Mouse (Mus musculus) embryonic facial prominence, embryonic 13.5 days (tissue): ENCODE measurements around the gene Sgcd. TPM values are rescaled to one million over a fixed set of nuclear protein-coding genes. Genes with fewer than 3 reads are reported as not detected.

ENCODE experiments used
- ATAC-seq: fragments of 200-750 bp; cut with Nextera tagmentation; 2 replicates; pipeline ENCODE4 v1.8.0; 2017; ENCODE audit warnings: low read depth; ENCODE audit not compliant: insufficient number of reproducible peaks, insufficient read depth, low FRiP score, low TSS enrichment
- H3K27ac ChIP-seq: fragments of 300-500 bp; sonication (generic); 2 replicates; pipeline ENCODE4 v1.5.1; 2015; ENCODE audit warnings: moderate library complexity, mild to moderate bottlenecking, inconsistent platforms
- H3K27me3 ChIP-seq: fragments of 300-500 bp; sonication (generic); 2 replicates; pipeline ENCODE4 v1.6.1; 2015; ENCODE audit warnings: mild to moderate bottlenecking, inconsistent platforms
- H3K36me3 ChIP-seq: fragments of 300-500 bp; sonication (generic); 2 replicates; pipeline ENCODE4 v1.6.1; 2015; ENCODE audit warnings: mild to moderate bottlenecking, inconsistent platforms
- H3K4me1 ChIP-seq: fragments of 300-500 bp; sonication (generic); 2 replicates; pipeline ENCODE4 v1.6.1; 2015; ENCODE audit warnings: inconsistent platforms
- H3K4me2 ChIP-seq: fragments of 300-500 bp; sonication (generic); 2 replicates; pipeline ENCODE4 v1.6.1; 2015; ENCODE audit warnings: moderate library complexity, mild to moderate bottlenecking, inconsistent platforms
- H3K4me3 ChIP-seq: fragments of 300-500 bp; sonication (generic); 2 replicates; pipeline ENCODE4 v1.5.1; 2015; ENCODE audit warnings: mild to moderate bottlenecking, inconsistent platforms
- H3K9ac ChIP-seq: fragments of 300-500 bp; sonication (generic); 2 replicates; pipeline ENCODE4 v1.6.1; 2015; ENCODE audit warnings: mild to moderate bottlenecking, inconsistent platforms
- H3K9me3 ChIP-seq: fragments of 300-500 bp; sonication (generic); 2 replicates; pipeline ENCODE4 v1.6.1; 2016; ENCODE audit warnings: inconsistent platforms
- WGBS: fragments of 180-500 bp; shearing (Covaris S2); methylation state at CpG from one replicate; pipeline ENCODE4 v1.1.7; 2015; ENCODE audit warnings: mixed read lengths; 5-methylcytosine and 5-hydroxymethylcytosine counted together
- polyA plus RNA-seq: library from polyadenylated mRNA; unstranded; fragments of >200 nt; fragmentation: Nextera tagmentation; extraction: Ambion mirVana; gene quantifications from 2 replicates; pipeline ENCODE4 v1.2.1, GENCODE M21; 2015

Sgcd gene
- polyA plus RNA-seq, 1 experiment from 2014 or later = 11.4 TPM

DNA sequence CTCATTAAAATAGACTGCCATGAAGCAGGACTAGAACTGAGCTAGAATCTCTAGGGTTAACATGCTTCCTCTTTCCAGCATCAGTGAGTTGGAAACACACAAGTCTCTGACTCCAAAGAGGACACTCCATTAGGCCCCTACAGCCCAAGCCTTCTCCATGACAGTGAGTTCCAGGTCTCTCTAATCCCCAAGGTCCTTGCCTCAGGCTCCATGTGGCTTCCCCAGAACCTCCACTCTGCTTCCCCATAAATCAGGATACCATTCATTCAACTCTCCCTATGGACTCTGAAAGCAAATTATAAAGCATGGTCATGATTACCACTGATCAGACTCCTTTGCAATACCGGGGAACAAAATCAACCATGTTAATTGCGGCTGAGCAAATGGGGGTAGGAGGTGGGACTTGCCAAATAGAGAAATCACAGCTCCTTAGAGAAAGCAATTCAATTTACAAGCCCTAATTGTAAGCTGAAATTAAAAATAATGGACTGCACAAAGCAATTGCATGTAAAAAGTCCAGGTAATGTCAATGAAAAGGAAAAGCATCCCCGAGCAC is 97.1 kb downstream of the Sgcd start:
- H3K9me3 ChIP-seq = no peaks in the 10 kb centered on the region
- no peaks in the 10 kb centered on the region for H3K36me3 ChIP-seq
- no peak overlapping the region for H3K4me2 ChIP-seq
- no peak overlapping the region for H3K4me3 ChIP-seq
- no peak overlapping the region for H3K9ac ChIP-seq
- WGBS = 66% methylated on average over 3 of the region's 3 CpGs
- ATAC-seq = no peak
- H3K4me1 ChIP-seq = no peaks in the 10 kb centered on the region
- no peaks in the 10 kb centered on the region for H3K27me3 ChIP-seq
- H3K27ac ChIP-seq = no peak overlapping the region

GRCm38 (mm10) chr11:47890315-47890714 is 98.5 kb downstream of the Sgcd start:
- Histone ChIP-seq H3K9me3 (no peaks in the 10 kb centered on the region), H3K27ac (no peak overlapping the region), H3K27me3 (no peaks in the 10 kb centered on the region), H3K36me3 (no peaks in the 10 kb centered on the region), H3K4me3 (no peak overlapping the region), H3K4me1 (no peaks in the 10 kb centered on the region), H3K9ac (no peak overlapping the region), H3K4me2 (no peak overlapping the region)
- WGBS = 47% methylated on average over 2 of the region's 2 CpGs
- no peak for ATAC-seq

- no peaks in the 10 kb centered on the region for H3K27me3 ChIP-seq
- ATAC-seq = no peak
- H3K27ac ChIP-seq = no peak overlapping the region
- no peak overlapping the region for H3K4me2 ChIP-seq
- 70% methylated on average over 3 of the region's 3 CpGs for WGBS
- H3K9me3 ChIP-seq = no peaks in the 10 kb centered on the region
- no peaks in the 10 kb centered on the region for H3K36me3 ChIP-seq
- no peak overlapping the region for H3K4me3 ChIP-seq
- H3K9ac ChIP-seq = no peak overlapping the region
- H3K4me1 ChIP-seq = no peaks in the 10 kb centered on the region
Measured at GRCm38 (mm10) chr11:47885310-47885709, 103.5 kb downstream of the Sgcd start.

DNA sequence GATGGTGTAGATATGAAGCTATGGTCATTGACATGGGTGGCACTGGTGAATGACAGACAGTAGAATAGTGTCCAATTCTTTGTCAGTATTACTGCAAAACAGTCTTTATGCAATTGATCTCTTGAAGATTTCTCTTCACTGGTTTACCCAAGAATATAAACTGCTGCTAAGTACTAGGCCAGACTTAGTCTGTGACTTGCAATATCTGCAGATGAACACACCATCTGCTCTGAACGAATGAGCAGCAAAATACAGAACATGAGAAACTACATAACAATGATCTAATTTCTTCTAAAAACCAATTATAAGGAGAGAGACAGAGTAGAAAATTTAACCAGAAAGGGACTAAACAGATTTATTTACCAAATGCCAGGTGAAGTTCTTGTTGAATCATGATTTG is 105.2 kb downstream of the Sgcd start:
- H3K4me2 ChIP-seq = no peak overlapping the region
- H3K9me3 ChIP-seq = no peaks in the 10 kb centered on the region
- no peak overlapping the region for H3K4me3 ChIP-seq
- no peaks in the 10 kb centered on the region for H3K27me3 ChIP-seq
- H3K4me1 ChIP-seq = no peaks in the 10 kb centered on the region
- H3K9ac ChIP-seq = no peak overlapping the region
- 78% methylated on average over 1 of the region's 1 CpGs for WGBS
- no peak overlapping the region for H3K27ac ChIP-seq
- H3K36me3 ChIP-seq = no peaks in the 10 kb centered on the region
- no peak for ATAC-seq

- H3K9me3 ChIP-seq = no peaks in the 10 kb centered on the region
- no peak overlapping the region for H3K9ac ChIP-seq
- no peaks in the 10 kb centered on the region for H3K27me3 ChIP-seq
- no peak overlapping the region for H3K4me2 ChIP-seq
- 55% methylated on average over 5 of the region's 5 CpGs for WGBS
- ATAC-seq = no peak
- H3K27ac ChIP-seq = no peak overlapping the region
- no peaks in the 10 kb centered on the region for H3K36me3 ChIP-seq
- no peak overlapping the region for H3K4me3 ChIP-seq
- H3K4me1 ChIP-seq = no peaks in the 10 kb centered on the region
Measured at GRCm38 (mm10) chr11:47876633-47877170, 112.1 kb downstream of the Sgcd start.

DNA sequence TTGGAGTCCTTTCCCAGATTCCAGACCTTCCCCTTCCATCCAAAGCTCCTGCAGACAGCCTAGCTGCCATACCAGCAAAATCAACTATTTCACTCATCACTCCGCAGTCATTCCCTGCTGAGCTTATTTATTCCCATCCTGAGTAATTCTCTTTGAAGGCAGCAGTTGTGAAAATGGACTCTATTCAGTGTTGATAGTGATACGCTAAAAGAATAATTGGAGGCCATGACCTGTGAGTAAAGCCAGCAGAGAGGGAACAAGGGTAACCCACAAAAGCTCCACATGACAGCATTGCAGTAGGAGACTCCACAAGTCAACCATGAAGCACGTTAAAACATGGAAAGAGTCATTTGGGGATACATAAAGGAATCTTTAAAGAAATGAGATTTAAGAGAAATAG is 142.9 kb downstream of the Sgcd start:
- WGBS = 32% methylated on average over 3 of the region's 3 CpGs
- H3K36me3 ChIP-seq = no peaks in the 10 kb centered on the region
- no peaks in the 10 kb centered on the region for H3K4me1 ChIP-seq
- H3K9ac ChIP-seq = no peak overlapping the region
- no peak overlapping the region for H3K27ac ChIP-seq
- H3K4me3 ChIP-seq = no peak overlapping the region
- H3K9me3 ChIP-seq = no peaks in the 10 kb centered on the region
- no peaks in the 10 kb centered on the region for H3K27me3 ChIP-seq
- no peak overlapping the region for H3K4me2 ChIP-seq
- ATAC-seq = no peak

GRCm38 (mm10) chr11:47833283-47833682 is 155.5 kb downstream of the Sgcd start:
- Histone ChIP-seq H3K27me3 (no peaks in the 10 kb centered on the region), H3K27ac (no peak overlapping the region), H3K36me3 (no peaks in the 10 kb centered on the region), H3K4me3 (no peak overlapping the region), H3K4me1 (no peaks in the 10 kb centered on the region; the same call in 1 of the 2 replicates), H3K9ac (no peak overlapping the region), H3K4me2 (no peak overlapping the region), H3K9me3 (no peaks in the 10 kb centered on the region)
- 52% methylated on average over 4 of the region's 4 CpGs for WGBS
- no peak for ATAC-seq

DNA sequence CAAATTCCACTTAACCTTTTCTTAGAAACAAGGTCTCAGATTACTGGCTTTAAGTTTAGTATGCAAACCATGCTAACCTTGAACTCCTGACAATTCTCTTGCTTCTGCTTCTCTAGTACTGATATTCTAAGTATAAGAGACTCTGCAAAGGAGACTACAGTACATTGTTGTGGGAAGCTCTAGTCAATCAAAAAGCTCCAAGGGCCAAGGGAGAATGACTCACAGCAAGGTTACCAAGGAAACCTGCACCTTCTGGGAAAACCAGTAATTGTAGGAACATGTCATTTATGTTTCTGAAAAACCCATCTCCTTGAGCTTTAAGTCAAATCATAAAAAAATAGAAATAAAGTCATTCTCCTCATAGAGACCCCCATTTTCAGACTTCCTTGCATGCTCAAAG is 178.5 kb downstream of the Sgcd start:
- Histone ChIP-seq H3K27ac (no peak overlapping the region), H3K27me3 (no peaks in the 10 kb centered on the region), H3K4me3 (no peak overlapping the region), H3K36me3 (no peaks in the 10 kb centered on the region), H3K9me3 (no peaks in the 10 kb centered on the region), H3K4me1 (no peaks in the 10 kb centered on the region), H3K9ac (no peak overlapping the region), H3K4me2 (no peak overlapping the region)
- no peak for ATAC-seq

DNA sequence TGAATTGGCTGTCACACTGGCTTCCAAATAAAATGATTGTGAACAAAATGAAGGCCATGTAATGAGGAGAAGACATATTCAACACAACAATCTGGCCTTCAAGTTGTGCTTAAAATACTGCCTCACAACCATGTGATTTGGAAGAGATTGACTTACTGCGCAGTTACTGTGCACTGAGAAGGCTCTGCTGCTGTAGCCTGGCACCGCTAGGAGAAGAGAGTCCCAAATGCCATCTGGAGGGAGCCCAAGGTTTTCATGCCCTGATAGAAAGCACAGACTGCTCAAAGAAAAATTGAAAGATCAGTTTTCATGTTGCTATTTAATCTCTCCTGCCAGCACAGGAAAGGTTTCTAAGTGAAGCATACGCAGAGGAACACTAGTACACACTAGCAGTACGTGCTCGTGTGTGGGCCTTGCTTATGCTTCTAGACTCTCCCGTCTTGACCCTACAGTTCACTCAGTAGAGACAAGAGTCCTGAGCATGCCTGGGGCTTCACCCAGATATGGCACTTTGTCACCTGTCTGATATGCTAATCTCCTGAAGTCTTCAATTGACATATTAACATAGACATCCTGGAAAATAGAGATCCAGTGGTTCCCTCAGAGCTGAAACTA is 184.6 kb downstream of the Sgcd start:
- no peak for ATAC-seq
- H3K4me3 ChIP-seq = no peak overlapping the region
- 88% methylated on average over 6 of the region's 6 CpGs for WGBS

DNA sequence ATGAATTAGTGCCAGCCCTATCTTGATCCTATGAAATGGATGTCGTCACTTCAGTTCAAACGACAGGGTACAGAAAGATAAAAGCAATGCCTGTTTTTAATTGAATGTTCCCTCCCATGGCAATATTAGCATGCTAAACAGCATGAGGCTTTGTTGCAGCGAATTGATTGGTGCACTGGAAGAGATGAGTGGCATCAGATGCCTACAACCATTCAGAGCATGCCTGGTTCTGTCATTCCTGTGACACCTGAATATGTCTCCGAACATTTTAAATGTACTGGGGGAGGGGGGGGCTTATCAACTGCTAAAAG is 210.9 kb downstream of the Sgcd start:
- Histone ChIP-seq H3K27ac (no peak overlapping the region), H3K27me3 (no peaks in the 10 kb centered on the region), H3K4me3 (no peak overlapping the region), H3K4me1 (no peaks in the 10 kb centered on the region), H3K9me3 (no peaks in the 10 kb centered on the region), H3K9ac (no peak overlapping the region), H3K36me3 (no peaks in the 10 kb centered on the region), H3K4me2 (no peak overlapping the region)
- no peak for ATAC-seq
- 56% methylated on average over 4 of the region's 4 CpGs for WGBS

More for the DNA sequence above, 184.6 kb downstream of the Sgcd start:
- no peaks in the 10 kb centered on the region for H3K27me3 ChIP-seq
- H3K36me3 ChIP-seq = no peaks in the 10 kb centered on the region
- H3K27ac ChIP-seq = no peak overlapping the region
- no peak overlapping the region for H3K4me2 ChIP-seq
- H3K9me3 ChIP-seq = no peaks in the 10 kb centered on the region
- no peaks in the 10 kb centered on the region for H3K4me1 ChIP-seq
- no peak overlapping the region for H3K9ac ChIP-seq

DNA sequence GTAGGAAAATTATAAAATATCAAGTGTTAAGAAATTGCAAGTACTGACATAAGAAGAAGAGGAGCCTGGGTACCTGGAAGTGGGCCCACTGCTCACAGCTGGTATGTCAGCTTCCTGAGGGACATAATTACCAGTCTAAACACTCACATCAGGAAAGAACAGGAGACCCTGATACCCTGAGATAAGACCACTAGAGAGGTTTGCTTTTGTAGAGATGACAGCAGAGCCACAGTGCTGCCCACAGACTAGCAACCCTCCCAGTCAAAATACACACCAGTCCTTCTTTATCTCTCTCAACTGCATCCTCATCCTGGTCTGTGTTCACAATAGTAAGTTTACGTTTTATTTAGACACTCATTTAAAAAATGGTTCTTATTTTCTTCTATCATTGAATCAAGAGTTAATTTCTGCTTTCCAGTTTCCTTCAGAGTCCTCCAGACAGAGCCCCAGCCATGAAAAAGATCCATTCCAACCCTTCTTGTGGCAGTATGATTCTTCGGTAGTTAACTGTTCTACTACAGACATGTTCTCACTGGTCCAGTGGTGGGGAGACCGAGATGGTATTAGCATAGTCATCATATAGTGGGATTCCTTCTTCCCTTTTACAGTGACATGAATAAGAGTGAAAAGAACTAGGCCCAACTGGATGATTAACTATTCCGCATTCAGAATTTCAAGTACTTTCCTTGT is 211.4 kb downstream of the Sgcd start:
- Histone ChIP-seq H3K4me3 (no peak overlapping the region), H3K4me1 (no peaks in the 10 kb centered on the region), H3K9ac (no peak overlapping the region), H3K27ac (no peak overlapping the region), H3K4me2 (no peak overlapping the region), H3K27me3 (no peaks in the 10 kb centered on the region), H3K9me3 (no peaks in the 10 kb centered on the region), H3K36me3 (no peaks in the 10 kb centered on the region)
- ATAC-seq = no peak
- 75% methylated on average over 4 of the region's 4 CpGs for WGBS

- no peak for ATAC-seq
Measured at GRCm38 (mm10) chr11:47776019-47776418, 212.8 kb downstream of the Sgcd start.

More at GRCm38 (mm10) chr11:47776019-47776418, 212.8 kb downstream of the Sgcd start:
- Histone ChIP-seq H3K9ac (no peak overlapping the region), H3K9me3 (no peaks in the 10 kb centered on the region), H3K27ac (no peak overlapping the region), H3K27me3 (no peaks in the 10 kb centered on the region), H3K4me2 (no peak overlapping the region), H3K4me3 (no peak overlapping the region), H3K36me3 (no peaks in the 10 kb centered on the region), H3K4me1 (no peaks in the 10 kb centered on the region)
- 78% methylated on average over 1 of the region's 1 CpGs for WGBS
